Mouse (Mus musculus) activated CD4-positive, CD25-positive, alpha-beta regulatory T cell, adult 4 months (primary cell): ENCODE measurements at regions not wholly inside any gene's neighbourhood (a gene's known extent, or its start where the extent isn't known, plus 50 kb on each side); places are given as distances from the start of the nearest gene placed in this dataset.

ENCODE experiments used
- ATAC-seq: one replicate; pipeline ENCODE4 v1.8.0; 2017

DNA sequence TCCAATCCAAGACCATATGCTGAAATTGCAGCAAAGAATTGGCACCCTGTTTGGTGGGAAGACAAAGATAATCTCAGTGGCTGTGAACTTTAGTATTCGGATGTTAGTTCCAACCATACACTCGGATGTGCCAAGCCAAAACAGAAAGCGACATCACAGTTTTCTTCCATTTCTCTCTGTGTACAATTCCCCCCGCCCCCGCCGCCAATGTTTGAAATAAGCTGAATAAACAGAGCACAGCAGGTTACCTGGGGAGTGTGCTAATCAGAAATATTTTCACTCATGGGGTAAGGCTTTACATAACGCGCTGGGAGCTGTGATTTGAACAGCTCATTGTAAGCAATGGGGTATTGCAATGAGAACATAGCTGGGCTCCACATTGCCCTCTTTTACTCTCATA is 72.5 kb upstream of the Trpm3 start:
- no peak for ATAC-seq

DNA sequence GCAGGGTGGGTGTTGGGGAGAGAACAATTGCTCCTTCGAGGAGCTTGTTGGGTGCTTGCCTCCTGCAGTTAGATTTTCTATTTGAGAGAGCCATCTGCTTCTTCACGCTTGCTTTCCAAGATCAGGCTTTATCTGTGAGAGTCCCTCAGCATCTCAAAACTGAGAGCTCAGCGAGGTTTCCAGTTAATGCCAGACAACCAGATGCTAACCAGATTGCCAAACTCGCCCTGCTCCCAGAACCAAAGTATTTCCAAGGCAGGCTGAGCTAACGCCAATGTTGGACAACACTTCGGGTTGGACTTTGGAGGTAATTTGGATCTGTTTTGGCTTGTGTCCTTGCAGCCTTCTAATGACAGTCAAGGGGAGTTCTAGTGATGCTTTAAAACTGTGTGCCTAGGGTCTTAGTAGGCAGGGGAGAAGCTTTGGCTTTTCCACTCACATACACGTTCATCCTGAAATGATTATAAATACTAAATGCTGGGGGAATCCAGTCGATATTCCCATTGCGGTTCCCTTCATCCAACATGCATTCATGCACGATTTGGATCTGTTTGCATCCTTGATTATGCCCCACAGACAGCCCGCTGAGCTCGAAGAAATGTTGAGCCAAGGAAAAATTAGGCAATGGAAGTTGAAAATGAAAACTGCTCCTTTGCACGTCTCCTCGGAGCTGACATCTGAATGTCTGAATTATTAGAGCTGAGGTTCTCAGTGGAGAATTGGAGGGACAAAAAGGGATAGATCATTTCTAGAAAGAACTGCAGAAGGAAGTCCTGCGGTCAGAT is 68.4 kb upstream of the Trpm3 start:
- no peak for ATAC-seq

- no peak for ATAC-seq
Measured at GRCm38 (mm10) chr19:22071701-22072100, 67.1 kb upstream of the Trpm3 start.

GRCm38 (mm10) chr19:22074042-22074441 is 64.8 kb upstream of the Trpm3 start:
- ATAC-seq: no peak

DNA sequence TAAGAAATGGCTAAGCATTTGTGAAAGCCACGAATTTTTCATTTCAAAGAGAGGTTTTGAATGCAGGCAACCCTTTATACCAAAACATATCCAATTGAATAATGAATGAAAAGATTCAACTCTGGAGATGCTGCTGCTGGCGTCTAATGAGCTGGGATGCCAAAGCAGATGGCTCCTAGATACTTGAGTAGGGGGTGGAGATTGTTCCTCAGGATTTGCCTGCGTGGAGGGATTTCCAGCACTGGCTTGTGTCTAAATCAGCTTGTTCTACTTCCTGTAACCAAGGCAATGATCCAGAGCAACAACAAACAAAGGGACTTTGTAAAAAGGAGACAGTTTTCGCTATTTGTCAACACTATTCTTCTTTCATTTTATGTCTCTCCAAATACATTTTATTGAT is 57.4 kb upstream of the Trpm3 start:
- ATAC-seq: no peak
